Mouse (Mus musculus) adrenal gland, adult 2 months (tissue): Measurements from ENCODE around the gene Ank3. TPM values are rescaled to one million over a fixed set of nuclear protein-coding genes. Genes with fewer than 3 reads are reported as not detected.

Experiments used
- DNase-seq: peaks from one replicate; pipeline ENCODE4 v3.0.0; 2021
- polyA plus RNA-seq: library from polyadenylated mRNA; depleted of rRNA; stranded (reverse); fragments of >200 nt; gene quantifications from 2 replicates; pipeline ENCODE4 v1.2.3, GENCODE M21; 2012
- total RNA-seq, 2 experiments: library from RNA; stranded (reverse); gene quantifications; 2 replicates each; pipeline ENCODE4 v1.2.3; 2021

Ank3 gene
- total and polyA plus RNA-seq, 3 experiments: 0.79 to 12.9 (median 10.2) TPM

DNA sequence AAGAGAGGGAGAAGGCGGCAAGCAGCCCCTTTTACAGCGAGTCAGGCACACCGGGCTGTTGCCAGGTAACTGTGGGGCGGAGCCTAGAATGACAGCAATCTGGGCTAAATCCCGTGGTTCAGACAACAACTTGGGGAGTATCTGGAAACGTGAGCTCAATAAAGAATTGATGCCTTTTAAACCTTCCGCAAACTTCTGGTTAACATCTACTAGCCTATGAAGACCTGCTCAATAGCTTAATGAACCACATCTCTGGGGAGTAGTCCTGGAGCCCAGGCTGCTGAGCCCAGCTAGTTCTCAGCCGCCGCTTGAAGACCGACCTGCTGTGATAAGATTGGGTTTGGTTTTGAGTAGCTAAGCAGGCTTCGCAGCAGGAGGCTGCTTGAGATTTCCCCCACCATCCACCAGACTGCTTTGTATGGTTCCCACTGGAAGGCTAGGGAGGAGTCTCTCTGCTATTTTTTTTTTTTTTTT, 175.7 kb downstream of the Ank3 start:
- DNase-seq: no peak

- no peak for DNase-seq
Observed at GRCm38 (mm10) chr10:69574894-69575293, 176.3 kb downstream of the Ank3 start.

- no peak for DNase-seq
Observed at GRCm38 (mm10) chr10:69575451-69575850, 176.9 kb downstream of the Ank3 start.

DNA sequence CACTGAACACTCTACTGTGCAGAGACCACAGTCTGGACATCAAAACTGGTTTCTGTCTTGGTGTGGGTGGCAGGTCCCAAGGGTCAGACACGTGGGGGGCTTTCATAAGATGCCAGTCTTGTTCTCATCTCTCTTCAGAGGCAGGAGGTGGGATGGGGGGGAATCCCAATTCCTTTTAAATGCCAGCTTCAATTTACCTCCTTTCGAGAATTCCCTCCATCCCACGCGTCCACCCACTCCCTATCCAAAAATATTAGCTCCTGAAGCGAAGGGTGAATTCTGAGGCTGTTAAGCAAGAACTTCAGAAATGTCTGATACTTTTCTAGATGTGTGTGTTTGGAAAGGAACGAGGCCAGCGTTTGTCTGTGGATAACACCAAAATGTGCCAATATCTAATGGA, 177.7 kb downstream of the Ank3 start:
- DNase-seq: no peak

- DNase-seq: no peak
Observed at GRCm38 (mm10) chr10:69577061-69577728, 178.6 kb downstream of the Ank3 start.

GRCm38 (mm10) chr10:69577729-69578061, 179.1 kb downstream of the Ank3 start:
- DNase-seq: no peak

DNA sequence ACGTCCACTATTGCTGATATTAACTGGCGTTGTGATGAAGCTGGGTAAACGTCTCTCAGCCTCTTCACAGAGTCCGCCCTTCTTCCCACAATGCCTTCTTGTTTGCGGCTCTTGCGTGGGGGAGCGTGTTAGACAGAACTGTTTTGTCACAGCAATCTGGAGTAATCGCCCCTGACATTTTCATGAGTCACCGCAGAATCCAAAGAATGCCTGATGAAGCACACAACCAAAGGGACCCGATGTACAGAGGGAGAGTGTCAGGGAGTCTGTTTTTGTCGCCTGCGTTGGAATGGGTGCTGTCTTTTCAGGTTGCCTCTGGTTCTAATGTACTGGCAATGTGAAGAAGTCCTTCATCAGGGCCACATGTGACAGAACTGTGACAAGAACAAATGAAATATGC, 181.0 kb downstream of the Ank3 start:
- peak; percentile 86 for DNase-seq

- DNase-seq: no peak
Observed at GRCm38 (mm10) chr10:69581525-69581924, 183.0 kb downstream of the Ank3 start.

GRCm38 (mm10) chr10:69583874-69584481, 185.4 kb downstream of the Ank3 start:
- DNase-seq: peak; percentile 32

GRCm38 (mm10) chr10:69584566-69584965, 186.0 kb downstream of the Ank3 start:
- DNase-seq: no peak

DNA sequence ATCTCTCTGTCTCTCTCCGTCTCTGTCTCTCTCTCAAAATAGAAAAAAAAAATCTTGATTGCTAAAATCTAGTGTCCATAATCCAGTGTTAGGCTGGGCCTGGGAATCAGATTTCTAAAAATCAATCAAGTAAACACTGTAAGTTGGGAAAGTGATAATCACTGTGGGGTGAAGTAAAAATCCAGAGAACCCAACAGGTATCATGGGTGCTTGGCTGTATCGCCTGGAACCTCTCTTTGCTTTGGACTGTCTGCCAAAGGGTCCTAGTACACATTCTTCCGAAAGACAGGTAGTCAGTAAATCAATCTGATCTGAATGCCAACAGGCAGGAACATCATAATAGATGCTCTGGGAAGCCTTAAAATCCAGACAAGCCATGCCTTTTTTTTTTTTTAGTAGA, 186.7 kb downstream of the Ank3 start:
- DNase-seq: no peak

GRCm38 (mm10) chr10:69594186-69595131, 195.9 kb downstream of the Ank3 start:
- peak; percentile 57 for DNase-seq

DNA sequence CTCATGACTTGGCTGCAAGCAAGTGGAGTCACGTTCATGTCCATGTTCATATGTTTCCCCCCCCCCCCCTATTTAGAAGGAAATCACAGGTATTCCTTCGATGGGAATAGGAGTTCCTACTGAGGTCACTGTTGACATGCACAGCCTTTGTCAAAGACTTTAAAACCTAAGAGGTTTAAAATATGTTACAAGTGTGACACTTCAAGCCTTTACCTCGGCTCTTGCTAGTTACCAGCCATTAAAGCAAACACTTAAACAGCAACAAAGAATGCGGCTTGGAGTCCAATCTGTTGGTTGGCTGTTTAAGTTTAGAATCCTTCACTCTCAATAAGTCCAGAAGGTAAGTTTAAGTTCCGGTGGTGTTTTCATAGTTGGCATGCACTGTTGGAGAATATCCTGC, 196.9 kb downstream of the Ank3 start:
- no peak for DNase-seq

DNA sequence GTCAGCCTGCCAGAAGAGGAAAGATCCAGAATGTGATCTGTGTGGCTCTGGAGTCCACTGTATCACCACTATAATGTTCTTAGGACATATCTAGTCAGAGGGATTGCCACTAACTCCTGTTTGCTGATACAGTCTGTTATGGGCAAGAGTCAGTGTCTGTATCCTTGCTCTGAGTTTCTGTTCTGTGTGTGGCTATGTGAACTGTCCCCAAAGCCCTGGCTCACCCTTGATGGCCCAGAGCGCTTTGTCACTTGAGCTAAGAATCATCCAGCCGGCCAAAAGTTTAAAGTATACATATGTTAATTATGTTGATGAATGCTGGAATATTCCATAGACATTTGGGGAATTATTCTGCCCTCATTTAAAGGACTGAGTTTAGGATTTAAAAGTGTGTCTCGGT, 202.9 kb downstream of the Ank3 start:
- no peak for DNase-seq

- no peak for DNase-seq
Observed at GRCm38 (mm10) chr10:69602711-69603110, 204.1 kb downstream of the Ank3 start.

DNA sequence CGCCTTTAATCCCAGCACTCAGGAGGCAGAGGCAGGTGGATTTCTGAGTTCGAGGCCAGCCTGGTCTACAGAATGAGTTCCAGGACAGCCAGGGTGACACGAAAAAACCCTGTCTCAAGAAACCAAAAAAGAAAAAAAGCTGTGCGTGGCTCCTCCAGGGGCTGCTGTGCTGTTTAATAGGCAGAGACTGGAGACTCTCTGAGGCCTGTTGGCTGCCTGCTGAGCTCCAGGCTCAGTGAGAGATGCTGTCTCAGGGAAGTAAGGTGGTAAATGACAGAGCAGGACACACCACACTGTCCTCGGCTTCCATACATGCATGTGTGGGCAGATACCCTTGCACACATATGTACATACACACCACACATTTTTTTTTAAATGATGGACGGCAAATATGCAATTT, 206.0 kb downstream of the Ank3 start:
- DNase-seq: no peak

GRCm38 (mm10) chr10:69605211-69605610, 206.6 kb downstream of the Ank3 start:
- no peak for DNase-seq

GRCm38 (mm10) chr10:69607611-69608119, 209.1 kb downstream of the Ank3 start:
- DNase-seq: no peak

DNA sequence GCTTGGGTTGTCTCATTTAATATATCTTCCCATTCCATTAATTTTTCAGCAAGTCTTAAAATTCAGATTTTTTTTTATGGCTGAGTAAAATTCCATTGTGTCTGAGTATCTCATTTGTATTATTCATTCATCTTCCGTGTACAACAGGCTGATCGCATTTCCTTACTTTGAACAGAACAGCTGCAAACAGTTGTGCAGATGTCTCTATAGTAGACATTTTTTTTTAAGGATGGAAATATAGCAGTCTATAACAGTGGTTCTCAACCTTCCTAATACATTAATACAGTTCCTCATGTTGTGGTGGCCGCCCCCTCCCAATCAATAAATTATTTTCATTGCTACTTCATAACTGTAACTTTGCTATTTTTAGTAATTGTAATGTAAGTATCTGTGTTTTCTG, 212.7 kb downstream of the Ank3 start:
- DNase-seq: no peak

GRCm38 (mm10) chr10:69611839-69612340, 213.3 kb downstream of the Ank3 start:
- DNase-seq: peak; percentile 45

DNA sequence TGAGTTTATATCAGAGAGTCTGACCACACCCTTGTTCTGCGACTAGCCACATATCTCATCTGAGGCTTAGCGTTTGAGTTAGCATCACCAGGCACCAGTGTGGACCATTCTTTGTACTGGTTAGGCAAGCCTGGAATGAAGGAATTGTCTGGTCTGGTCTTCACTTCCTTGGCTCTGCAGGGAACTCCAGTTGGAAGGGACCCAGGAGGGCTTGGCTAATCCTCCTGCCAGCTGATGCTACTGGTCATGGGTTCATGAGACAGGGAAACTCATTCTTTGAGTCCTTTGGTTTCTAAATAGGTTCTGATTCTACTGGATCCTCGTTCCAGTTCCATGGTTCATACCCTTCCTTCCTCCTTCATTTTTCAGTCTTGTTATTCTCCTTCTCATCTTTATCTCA, 218.4 kb downstream of the Ank3 start:
- DNase-seq: no peak

DNA sequence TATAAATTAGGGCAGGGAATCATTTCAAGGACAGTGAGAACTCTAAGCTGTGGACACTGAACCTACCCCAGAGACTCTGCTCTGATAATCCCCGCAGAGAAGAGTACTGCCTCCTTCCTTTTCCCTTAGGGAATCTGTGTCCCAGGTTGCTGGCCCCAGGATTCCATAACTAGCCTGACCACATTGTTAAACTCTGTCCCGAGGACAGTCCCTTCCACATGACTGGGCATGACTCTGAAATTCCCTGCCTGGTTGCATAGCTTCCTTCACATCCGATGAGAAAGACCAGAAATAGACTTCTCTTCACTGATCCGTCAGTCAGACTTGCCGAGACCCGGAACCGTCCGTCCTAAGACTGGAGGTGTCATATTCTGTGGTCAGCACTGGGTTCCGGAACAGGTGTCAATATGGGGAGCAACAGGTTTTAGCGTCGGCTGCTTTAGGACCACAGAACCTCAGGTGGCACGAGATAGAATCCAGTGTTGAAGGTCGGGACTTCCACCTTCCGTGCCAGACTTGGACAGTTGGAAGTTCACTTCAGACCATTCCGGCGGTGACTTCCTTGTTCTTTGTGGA, 219.1 kb downstream of the Ank3 start:
- DNase-seq: no peak
